Mouse (Mus musculus): Measurements from ENCODE around the gene Epha2.

GRCm38 (mm10) chr4:141273296-141273695, 27.7 kb upstream of the Epha2 start:
- peak; percentile 100 for TF ChIP-seq CTCF (IDR thresholded peaks at IDR 0.05; ENCODE audit: borderline replicate concordance, extremely low read depth, insufficient read depth, insufficient read length)
- no peak for TF ChIP-seq POLR2A (IDR thresholded peaks at IDR 0.05; ENCODE audit: borderline replicate concordance, extremely low read depth, insufficient read depth, insufficient read length, poor library complexity, severe bottlenecking)

Data from brain, embryonic 14.5 days (tissue).